Mouse (Mus musculus): ENCODE data around the gene Zfp597.

The Zfp597 gene

DNA sequence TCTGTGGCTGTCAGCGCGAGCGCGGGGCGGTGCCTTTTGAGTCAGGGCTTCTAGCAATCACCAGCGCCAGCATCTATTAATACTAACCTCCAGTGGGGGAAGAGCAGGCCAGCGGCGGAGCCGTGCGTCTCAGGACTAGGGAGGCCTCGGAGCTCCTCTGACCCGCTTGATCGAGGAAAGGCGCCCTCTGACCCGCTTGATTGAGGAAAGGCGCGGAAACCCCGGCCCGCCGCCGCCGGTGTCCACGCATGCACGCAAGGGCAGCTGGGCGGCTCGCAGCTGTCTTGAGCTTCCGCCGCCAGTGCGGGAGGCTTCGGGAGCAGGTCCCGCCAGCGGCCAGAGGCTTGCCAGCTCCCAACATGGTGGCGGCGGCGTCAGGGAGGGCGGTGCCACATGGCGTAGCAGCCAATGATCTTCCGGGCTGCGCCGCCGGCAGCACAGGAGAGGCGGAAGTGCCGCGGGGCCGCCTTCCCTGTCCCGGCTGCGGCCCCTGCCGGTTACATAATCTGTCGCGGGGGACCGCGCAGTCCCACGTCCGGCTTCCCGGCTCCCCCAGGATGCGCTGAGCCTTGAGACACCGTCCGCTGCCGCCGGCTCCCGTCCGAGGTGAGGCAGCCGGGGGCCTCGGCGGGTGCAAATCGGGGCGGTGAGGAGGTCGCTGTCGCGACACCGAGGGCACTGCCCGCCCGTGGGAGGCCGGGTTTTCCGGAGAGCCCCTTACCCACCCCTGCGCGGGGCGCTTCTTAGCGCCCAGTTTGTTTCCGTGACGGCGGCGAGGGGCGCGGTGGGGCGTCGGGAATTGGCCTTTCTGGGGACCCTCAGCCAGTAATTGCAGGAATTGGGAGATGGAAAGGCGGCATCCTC is at the start of gene Zfp597, which contains the start of gene Gm20695:
Zfp597 (minus strand) TSS at position 361 of the 864 bp plus-strand sequence.
Gm20695 (plus strand) TSS at position 448 of the 864 bp plus-strand sequence.
- peak; percentile 81 to 86 for DNase-seq (ENCODE audit: low spot score in 2 of 2)

DNA sequence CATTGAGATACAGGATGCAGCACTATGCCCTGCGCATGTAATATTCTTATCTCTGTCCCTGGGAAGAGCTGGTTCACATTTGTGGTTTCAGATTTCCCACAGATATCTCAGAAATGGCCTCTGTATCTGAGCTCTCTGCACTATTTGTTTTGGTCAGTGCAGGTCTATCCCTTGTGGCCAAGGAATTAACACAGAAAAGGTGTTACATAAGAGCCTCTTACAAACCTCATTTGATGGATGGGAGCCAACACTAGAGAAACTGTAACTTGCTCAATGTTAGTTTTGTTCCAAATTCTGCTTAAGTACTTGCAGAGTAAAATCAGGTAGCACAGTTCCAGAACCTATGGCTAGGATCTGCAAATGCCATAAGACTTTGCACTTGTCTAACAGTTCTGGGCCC is 49.7 kb upstream of the Zfp597 start:
- no peak for DNase-seq (ENCODE audit: low spot score in 2 of 2)

DNA sequence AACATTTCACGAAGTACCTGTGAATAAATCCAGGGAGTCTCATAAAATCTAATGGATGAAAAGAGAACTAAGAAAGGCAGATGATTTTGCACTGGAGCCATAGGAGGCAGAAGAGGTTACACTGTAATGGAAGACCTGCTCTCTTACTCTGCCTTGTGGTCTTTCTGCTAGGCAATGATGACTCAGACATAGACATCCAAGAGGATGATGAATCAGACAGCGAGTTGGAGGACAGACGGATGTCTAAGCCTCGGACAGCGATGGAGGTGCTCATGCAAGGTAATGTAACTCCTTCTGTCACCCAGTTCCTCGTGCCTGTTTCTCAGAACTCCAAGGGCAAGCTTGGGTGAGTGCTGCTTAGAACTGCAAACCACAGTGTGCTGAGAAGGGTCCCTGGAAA is 49.2 kb upstream of the Zfp597 start:
- no peak for DNase-seq (ENCODE audit: low spot score in 2 of 2)

DNA sequence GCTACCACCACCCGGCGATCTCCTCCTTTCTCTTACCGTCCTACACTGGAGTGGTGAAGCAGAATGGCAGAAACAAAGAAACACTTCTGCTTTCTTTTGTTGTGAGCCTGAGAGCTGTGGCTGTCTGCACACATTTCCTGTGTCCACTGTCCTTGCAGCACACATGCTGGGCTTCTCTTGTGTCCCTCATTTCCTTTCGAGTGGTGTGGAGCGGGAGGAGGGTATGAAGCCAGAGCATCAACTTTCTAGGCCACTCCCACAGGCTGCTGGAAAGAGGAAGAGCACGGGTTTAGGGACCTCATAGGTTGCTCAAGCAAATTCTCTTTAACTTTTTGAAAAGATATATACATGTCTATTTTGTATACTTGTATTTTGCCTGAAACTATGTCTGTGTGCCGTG is 44.8 kb upstream of the Zfp597 start:
- no peak for DNase-seq (ENCODE audit: low spot score in 2 of 2)

DNA sequence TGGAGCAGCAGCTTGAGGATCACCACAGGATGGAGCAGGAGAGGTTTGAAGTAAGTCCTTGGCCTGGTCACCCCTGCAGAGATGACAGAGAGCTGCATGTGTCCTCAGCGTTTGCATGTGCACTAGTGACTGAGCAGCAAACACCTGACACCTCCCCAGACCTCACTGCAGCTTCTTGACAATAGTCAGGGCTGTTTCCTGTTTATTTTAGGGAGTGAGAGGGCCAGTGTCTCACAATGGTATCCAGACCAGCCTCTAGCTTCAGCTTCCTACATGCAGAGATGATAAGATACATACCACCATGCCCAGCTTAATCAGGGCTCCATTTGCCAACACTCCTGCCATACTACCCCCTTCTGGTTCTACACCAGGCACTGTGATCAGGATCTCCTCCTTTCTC is 44.2 kb upstream of the Zfp597 start:
- no peak for DNase-seq (ENCODE audit: low spot score in 2 of 2)

- DNase-seq (ENCODE audit: low spot score in 2 of 2): no peak
Measured at GRCm38 (mm10) chr16:3923966-3924365, 39.6 kb upstream of the Zfp597 start.

DNA sequence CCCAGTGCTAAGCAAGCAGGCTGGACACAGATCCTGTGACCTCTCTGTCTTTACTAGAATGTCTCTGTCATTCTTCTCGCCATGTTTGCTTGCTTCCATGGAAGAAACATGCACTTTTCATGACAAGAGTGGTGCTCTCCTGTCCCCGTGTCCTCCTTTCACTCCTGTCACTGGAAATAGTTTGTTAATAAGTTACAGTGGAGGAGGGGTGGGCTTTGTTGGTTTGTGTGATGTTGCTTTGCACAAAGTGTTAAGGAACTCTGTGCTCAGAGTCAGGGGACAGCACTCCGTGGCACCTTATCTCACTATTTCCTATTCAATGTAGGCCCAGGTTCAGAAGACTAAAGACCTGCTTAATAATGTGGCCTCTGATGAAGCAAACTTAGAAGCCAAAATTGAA is 39.2 kb upstream of the Zfp597 start:
- DNase-seq (ENCODE audit: low spot score in 2 of 2): no peak

DNA sequence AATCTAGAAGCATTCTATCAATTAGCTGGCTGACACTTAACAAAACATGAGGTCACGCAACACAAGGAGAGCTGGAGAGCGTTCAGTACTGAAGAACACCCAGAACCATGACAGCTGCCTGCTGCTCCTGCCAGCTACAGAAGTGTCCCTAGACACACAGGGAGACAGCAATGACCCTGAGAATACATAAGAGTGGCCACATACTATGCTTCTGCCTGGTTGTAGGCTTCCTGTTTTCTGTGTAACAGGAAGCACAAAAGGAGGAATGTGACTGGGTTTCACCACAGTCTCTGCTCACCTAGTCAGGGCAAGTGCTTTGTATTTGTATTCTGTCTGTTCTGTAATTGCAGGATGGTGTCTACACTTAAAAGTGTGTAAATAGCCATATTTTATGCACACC is 36.4 kb upstream of the Zfp597 start:
- no peak for DNase-seq (ENCODE audit: low spot score in 2 of 2)

DNA sequence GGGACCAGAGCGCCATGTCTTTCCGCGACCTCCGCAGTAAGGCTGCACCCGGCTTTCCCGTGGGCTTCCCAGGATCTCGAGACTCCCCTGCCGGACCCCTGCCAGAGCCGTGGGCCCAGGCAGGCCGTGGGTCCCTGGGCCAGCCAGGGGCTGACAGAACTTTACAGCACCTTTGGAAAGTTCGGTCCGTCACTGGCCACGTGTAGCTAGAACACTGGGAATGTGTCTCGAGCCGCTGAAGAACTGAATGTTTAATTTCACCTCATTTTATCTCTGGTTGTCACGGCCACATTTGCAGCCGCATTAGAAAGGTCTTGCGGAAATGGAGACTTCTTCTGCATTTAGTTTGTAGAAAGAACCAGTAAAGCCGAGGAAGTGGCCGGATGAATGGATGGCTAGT is 24.8 kb upstream of the Zfp597 start:
- no peak for DNase-seq (ENCODE audit: low spot score in 2 of 2)

- peak; percentile 90 to 91 for DNase-seq (ENCODE audit: low spot score in 2 of 2)
Measured at GRCm38 (mm10) chr16:3908537-3909111, 24.3 kb upstream of the Zfp597 start, which contains the start of the genes 1700037C18Rik and Cluap1. 1700037C18Rik (minus strand) TSS chr16:3908689. Cluap1 (plus strand) TSS chr16:3908801.

DNA sequence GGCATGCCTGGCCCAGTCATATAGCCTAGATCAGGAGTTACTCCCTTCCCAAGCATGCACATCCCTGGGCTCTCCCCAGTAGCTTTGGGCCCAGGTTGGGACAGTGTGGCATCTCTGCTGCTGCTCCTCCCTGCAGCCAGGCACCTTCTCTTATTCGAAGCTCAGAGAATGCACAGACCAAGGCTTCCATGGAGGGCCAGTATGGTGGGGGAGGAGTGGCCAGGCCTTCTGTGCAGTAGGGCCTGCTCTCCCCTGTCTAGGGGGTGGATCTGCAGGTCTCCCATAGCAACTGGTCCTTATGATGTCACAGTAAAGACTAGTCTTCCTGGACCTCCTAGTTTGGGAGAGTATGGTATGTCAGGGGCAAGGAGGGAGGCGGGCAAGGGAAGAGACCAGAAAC is 23.1 kb upstream of the Zfp597 start:
- DNase-seq (ENCODE audit: low spot score in 2 of 2): no peak

DNA sequence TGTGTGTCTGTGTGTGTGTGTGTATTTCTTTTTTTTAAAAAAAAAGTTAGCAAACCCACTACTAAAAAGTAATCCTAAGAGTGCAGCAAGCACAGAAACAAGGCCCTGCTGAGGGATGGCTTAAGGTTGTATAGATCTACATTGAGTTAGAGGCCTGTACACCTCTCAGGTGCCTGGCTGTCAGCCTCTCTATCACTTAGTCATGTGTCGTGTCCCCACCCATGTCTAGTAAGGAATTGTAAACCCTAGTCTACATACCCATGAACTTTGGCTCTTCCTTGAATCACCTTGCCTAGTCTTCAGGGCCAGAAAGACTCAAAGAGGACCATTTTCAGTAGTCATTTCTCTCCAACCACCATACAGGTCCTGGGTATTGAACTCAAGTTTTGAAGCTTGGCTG is 12.2 kb upstream of the Zfp597 start:
- DNase-seq (ENCODE audit: low spot score in 2 of 2): no peak

GRCm38 (mm10) chr16:3896046-3896445 is 11.7 kb upstream of the Zfp597 start:
- no peak for DNase-seq (ENCODE audit: low spot score in 2 of 2)

- DNase-seq (ENCODE audit: low spot score in 2 of 2): no peak
Measured at GRCm38 (mm10) chr16:3895173-3895792, 10.9 kb upstream of the Zfp597 start.

DNA sequence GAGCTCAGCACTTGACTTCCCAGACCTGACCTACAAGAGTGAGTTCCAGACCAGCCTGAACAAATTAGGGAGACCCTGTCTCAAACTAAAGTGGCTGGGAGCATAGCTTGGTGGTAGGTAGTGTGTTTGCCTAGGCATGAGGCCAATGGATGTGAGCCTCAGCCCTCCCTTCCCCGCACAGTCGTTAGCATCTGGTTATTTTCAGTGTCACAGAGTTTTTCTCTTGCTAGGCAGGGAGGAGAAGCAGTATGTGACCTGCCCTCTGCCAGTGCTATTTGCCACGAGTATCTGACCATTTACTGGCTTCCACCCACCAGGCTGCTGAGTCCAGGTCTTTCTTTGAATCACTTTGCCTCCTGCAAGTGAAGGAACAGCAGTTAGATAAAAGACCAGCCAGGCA is 9.4 kb upstream of the Zfp597 start:
- DNase-seq (ENCODE audit: low spot score in 2 of 2): no peak

DNA sequence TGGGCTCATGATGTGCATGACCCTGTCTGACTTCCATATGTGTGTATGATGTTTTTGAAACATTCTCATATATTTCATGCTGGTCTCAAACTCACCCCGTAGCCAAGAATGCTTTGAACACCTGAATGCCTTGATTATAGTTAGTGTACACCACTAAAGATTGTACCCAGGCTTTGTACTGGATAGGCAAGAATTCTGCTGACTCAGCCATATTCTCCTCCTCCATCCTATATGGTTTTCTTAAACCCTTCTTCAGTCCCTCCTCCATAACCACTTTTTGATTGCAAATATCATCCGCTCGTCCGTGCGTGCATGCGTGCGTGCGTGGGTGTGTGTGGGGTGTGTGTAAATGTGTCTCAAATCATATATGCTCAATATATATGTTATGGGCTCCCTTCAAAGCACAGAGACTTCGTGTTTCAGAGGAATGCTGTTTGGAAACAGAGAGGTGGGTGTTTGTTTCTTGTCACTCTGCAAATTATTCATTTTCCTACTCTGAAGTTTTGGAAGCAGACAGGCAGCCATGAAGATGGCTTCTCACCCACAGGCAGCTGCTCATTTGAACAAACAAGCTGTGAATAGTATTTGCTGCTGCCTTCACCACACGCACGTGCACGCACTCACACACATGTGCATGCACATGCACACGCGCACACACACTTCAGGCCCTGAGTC is 7.4 kb upstream of the Zfp597 start:
- DNase-seq (ENCODE audit: low spot score in 2 of 2): no peak

- DNase-seq (ENCODE audit: low spot score in 2 of 2): no peak
Measured at GRCm38 (mm10) chr16:3885065-3885670, 807 bp upstream of the Zfp597 start.

DNA sequence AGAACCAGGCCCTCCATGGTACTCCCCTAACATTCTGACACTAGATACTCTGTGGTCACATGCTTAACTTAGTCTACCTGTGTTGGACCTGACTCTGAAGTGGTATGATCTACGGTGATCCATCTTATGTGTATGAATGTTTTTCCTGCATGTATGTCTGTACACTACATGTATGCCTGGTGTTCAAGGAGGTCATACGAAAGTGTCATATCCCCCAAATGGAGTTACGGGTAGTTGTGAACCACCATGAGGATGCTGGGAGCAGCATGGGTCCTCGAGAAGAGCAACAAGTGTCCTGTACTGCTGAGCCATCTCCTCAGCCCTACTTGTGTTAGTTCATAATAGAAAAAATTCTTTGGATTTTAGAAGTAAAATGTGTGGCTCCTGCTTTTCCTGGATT is 8.0 kb downstream of the Zfp597 start:
- DNase-seq (ENCODE audit: low spot score in 2 of 2): no peak

DNA sequence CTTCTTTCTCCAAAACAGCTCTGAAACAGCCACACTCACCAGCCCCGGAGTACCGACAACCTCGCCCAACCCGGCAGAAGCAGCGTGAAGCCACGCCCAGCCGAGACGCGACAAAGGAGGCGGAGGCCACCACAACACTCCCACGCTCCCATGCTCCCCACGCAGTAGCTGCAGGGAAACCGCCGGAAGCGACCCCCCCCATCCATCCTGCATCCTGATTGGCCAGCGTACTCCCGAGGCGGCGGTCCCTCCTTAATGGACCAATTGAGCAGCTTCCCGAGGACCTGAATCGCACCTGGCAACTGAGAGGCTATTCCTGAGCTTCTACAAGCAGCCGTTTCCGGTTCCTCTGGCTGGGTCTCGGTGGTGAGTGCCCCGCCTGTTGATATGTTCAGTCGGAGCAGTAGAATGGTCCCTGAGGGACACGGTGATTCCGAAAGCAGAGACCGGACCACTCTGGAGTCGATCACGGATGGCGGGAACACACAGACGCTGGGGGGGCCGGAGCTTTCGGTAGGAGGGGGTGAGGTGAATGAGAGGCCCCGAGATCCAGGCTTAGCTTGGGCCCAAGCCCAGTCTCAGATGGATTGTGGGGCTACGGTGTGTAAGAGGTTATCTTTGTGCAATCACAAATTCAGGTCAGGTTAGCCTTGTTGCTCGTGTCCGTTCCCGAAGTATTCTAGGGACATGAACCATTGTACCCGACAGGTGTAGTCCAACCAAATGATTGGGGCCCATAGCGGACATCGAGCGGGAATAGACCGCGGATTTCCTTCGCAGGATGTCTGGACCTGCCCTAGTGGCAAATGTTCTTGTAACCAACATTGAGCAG is 11.9 kb downstream of the Zfp597 start, which contains the start of gene Naa60:
Naa60 (plus strand) TSS at position 160 of the 832 bp plus-strand sequence.
- DNase-seq (ENCODE audit: low spot score in 2 of 2): peak; percentile 58 to 76

DNA sequence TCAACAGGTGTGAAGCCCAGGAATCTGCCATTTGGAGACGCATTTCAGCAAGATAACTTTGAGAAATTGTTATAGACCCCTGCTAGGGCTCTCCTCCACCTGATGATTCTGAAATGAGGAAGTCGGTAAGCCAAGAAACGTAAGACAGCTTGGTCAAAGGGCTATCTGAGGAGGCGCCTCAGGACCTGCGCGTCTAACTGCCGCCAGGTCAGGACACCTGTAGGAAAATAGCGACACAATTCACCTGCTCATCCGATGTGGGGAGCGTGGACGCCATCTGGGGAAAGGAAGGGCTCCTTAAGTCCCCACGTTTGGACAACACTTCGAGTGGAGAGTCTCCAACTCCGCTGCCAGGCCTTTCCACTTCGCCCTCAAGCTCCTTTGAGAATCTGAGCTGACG is 12.5 kb downstream of the Zfp597 start:
- DNase-seq (ENCODE audit: low spot score in 2 of 2): no peak

DNA sequence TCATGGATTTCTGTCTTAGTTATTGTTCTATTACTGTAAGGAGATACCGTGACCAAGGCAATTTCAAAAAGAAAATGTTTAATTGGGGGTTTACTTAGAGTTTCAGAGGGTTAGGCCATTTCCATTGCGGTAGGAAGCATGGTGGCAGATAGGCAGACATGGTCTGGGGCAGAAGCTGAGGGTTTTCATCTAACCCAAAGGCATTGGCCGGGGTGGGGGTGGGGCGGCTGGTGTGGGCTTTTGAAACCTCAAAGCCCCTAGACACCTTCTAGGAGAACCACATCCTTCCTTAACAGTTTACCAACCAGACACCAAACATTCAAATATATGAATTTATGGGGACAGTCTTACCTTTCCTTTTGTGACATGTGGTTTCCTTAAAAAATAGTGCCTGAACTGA is 25.1 kb downstream of the Zfp597 start:
- DNase-seq (ENCODE audit: low spot score in 2 of 2): no peak
